Mouse (Mus musculus) right cerebral cortex, postnatal 4 days (tissue): ENCODE data around the gene Rpap3.

ENCODE experiments used
- DNase-seq: peaks from one replicate; pipeline ENCODE4 v3.0.0-alpha.2; 2022

Rpap3 gene

DNA sequence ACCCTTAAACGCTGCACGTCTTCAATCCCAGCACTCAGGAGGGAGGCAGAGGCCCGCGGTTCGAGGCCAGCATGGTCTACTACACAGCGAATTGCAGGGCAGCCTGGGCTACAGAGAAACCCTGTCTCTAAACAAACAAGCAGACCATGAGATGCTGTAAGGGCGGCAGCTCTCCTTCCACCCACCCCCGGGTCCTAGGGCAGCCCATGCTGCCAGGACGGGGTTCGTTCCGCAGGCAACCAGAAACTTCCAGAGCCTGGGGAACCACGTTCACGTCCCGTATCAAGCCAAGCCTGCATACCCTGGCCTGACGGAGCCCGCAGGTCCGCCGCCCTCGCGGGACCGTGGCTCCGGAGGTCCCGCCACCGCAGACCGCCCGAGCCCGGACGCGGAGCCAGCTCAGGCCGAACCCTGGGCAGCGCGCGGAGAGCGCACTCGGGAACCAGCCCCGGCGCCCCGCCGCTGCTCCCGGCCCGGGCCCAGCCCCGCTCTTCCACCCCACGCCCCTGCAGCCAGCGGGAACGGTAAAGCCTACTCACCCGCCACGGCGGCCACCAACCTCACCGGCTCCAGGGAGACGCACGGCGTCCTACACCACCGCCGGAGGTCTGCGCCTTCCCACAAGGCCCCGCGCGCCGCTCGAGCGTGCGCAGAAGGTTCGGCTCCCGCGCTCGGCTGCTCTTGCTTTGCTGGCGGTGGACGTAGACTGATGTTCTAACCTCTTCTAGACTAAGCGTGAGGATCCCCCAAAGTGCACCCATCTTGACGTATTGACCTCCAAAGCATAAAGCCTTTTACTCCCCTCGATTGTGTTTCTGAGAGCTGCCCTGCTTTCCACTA, at the start of gene Rpap3:
TSS of gene Rpap3 (minus strand) at position 615 of the 840 bp plus-strand sequence.
- peak; percentile 83 for DNase-seq

DNA sequence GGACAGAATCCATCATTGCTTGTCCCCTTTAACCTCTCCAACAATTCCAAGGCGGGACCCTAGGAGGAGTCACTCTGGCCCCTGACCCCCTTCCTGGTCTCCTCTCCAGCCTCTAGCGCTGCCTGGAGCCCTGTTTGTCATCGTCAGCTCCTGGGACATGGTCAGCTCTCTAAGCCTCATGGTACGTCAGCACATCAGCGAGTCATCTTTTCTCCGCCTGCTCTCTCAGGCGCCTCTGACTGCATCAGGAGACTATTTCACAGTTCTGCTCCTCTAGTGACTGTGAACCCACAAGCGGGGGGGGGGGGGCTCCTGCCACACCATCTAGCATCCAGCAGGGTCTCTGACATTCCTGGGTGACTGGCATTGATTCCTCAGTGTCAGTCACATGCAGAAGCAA, 49.7 kb upstream of the Rpap3 start:
- DNase-seq = no peak

- no peak for DNase-seq
These were observed 48.9 kb upstream of the Rpap3 start for GRCm38 (mm10) chr15:97754476-97754875.

DNA sequence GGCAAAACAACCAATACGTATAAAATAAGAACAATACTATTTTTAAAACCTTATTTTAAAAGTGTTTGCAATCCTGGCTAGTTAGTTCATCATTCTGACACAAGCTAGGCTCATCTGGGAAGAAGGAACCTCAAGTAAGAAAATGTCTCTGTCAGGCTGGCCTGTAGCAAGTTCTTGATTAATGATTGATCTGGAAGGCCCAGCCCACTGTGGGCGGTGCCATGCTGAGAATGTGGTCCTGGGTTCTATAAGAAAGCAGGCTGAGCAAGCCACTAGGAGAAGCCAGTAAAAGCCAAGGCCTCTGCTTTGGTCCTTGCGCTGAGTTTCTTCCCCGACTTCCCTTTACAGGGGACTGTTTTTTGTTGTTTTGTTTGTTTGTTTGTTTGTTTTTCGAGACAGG, 46.9 kb upstream of the Rpap3 start:
- no peak for DNase-seq

DNA sequence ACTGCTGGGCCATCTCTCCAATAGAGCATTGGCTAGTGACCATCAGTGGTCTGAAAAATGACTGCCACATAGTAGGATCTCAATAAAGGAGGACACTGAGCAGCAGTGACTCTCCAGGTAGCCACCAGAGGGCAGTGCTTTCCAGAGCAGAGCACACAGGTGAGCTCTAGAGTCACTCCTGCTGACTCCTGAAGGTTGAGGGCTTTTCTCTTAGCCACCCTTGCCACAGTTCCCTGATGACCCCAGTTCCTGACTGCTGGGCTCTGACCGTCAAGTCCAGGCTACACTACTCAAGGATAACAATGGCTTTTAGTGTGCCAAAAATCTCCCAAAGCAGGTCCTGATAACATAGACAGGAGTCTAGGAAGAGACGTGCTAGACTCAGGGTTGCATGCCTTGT, 46.1 kb upstream of the Rpap3 start:
- DNase-seq = no peak

GRCm38 (mm10) chr15:97750697-97751096, 45.1 kb upstream of the Rpap3 start:
- peak; percentile 86 for DNase-seq

DNA sequence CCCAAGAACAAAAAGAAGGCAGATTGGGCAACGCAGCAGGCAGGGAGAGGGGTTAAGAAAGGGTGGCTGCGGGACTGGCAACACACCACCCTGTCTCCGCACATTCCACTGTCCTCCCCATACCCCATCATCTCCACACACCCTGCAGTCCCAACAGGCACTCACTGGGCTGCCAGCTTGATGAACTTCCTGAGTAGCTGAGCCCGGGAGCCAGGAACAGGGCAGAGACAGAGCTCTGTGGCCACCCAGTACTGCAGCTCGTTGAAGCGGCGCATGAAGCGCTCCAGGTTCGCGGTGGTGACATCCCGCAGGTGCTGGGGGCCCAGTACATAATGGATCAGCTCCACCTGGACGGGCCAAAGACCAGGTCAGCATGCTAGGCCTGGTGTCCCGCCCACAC, 44.2 kb upstream of the Rpap3 start:
- DNase-seq = no peak

DNA sequence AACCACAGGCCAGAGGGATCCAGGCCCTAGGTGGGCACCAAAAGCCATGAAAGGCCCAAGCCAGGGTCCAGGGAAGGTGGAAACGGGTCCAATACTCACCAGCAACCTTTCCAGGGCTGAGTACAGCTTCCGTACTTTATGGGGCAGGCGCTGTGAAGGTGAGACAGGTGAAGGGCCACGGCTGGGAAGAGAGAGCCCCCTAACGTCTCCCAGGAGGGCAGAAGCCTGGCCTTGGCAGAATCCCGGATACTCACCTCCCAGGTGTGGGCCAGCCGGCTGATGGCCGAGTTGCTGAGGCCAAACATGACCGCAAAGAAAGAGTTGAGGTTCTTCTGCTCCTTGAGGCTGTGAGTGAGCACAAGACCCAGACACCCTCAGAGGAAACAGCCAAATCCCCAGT, 43.8 kb upstream of the Rpap3 start:
- DNase-seq = no peak

- no peak for DNase-seq
These were observed 43.3 kb upstream of the Rpap3 start for GRCm38 (mm10) chr15:97748964-97749363.

DNA sequence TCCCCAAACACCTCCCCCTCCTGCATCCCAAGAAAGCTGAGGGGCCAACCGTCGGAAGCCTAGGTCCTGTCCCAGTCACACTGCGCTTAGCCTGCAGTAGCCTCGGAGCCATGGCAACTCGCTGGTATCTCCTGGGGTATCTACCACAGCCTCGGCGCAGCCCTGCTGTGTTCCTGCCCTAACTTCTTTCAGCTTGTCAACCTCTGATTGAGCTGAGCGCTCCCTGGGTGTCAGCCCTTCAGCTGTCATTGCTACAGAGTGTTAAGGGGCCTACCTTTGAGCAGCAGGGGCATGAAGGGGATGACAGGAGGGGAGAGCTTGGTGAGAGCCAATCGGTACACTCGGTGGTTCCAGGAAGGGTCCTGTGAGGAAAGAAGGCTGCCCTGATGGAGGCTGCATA, 42.7 kb upstream of the Rpap3 start:
- DNase-seq = no peak

DNA sequence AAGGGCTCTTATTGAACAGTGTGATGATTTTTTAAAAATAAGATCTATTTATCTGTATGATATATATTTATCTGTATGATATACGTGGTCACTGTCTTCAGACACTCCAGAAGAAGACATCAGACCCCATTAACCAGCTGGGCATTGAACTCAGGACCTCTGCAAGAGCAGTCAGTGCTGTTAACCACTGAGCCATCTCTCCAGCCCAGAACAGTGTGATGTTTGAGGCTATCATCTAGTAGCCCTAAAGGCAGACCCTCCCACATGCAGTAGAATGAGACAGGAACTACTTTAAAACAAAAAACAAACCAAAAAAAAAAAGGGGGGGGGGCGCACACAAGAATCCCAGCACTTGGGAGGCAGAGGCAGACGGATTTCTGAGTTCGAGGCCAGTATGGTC, 41.9 kb upstream of the Rpap3 start:
- DNase-seq = no peak

DNA sequence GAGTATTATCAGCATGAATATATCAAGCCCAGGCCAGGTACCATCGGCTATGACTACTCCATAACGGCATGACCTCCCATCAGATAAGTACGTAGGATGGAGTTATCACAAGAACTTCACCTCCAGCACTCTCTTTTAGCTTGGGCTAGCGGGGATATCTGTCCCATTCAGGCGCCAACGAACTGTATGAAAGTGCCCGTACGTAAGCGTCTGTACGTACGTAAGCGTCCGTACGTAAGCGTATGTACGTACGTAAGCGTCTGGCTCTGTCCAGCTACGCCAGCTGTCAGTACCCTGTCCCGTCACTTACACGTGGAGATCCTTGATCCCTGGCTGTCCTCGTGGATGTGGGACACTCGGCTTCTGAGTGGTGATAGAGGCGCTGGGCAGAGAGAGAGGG, 41.1 kb upstream of the Rpap3 start:
- DNase-seq = no peak

GRCm38 (mm10) chr15:97746278-97746677, 40.7 kb upstream of the Rpap3 start:
- no peak for DNase-seq

DNA sequence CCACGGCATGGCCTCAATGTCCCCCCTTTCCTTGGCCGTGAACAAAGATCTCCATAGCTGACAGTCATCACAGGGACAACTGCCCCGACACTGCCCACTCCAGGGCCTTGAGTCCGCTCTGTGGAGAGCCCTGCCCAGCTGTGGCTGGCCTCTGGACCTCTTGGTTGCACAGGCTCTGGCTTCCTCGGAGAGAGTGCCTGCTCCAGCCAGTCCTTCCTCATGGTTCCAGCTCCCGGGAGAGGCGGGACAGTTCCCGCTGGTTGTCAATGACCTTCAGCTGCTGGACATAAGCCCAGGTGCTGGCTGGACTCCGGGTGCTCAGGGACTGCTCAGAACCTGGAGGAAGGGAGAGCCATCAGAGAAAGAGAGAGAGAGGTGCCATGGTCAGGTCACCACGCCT, 39.7 kb upstream of the Rpap3 start:
- DNase-seq = no peak

GRCm38 (mm10) chr15:97744930-97745329, 39.3 kb upstream of the Rpap3 start:
- DNase-seq = no peak

DNA sequence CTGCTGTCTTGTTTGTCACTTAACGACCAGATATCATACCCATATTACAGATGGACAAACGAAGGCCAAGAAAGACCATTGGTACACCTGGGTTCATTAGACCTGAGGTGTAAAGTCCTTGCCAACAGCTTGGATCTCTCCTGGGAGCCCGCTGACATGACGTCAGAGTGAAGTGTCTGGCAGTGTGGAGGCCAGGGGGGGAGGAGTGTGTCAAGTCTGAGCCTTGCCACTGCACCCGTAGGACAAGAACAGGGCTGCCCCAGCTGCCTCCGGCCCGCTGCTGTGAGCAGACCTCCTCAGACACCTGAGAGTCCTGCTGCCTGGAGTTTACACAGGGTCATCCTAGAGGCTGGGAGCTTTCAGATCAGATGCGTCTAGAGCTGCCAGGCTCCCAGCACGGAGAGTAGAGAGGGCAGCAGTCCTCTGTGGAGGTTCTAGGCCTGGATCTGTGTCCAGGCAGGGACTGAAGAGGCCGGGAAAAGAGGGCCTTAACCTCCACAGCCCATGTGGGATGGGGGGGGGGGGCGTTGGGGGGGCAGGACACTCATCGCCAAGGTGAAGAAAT, 38.4 kb upstream of the Rpap3 start:
- no peak for DNase-seq

DNA sequence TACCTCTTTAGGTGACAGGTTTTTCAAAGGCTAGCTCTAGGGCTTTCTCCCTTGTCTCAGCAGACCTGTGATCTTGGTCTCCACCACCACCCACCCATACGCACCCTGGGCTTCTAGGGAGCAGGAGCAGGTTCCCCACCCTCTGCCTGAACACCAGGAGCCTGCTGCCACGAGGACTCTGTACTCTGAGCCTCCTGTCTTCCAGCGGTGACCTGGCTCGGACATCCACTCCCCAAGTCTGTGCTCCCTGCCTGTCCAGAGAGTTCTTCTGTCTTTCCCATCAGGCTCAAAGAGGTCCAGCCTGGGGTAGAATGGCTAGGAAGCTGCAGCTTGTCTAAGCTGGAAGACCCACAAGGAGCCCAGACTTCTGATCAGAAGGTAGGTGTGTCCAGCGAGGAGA, 37.6 kb upstream of the Rpap3 start:
- DNase-seq = no peak

DNA sequence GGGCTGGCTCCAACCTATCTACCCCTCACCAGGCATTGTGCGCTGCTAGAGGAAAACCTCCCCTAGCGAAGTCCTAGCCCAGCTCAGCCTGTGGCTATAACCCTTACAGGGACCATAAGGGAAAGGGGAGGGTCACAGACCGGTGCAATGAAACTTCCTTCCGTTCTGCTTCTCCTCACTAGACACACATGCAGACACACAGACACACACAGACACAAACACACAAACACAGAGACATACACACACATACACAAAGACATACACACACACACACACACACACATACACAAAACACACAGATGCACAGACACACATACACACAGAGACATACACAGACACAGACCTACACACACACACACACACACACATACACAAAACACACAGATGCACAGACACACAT, 37.0 kb upstream of the Rpap3 start:
- no peak for DNase-seq

- no peak for DNase-seq
These were observed 36.4 kb upstream of the Rpap3 start for GRCm38 (mm10) chr15:97742074-97742473.

DNA sequence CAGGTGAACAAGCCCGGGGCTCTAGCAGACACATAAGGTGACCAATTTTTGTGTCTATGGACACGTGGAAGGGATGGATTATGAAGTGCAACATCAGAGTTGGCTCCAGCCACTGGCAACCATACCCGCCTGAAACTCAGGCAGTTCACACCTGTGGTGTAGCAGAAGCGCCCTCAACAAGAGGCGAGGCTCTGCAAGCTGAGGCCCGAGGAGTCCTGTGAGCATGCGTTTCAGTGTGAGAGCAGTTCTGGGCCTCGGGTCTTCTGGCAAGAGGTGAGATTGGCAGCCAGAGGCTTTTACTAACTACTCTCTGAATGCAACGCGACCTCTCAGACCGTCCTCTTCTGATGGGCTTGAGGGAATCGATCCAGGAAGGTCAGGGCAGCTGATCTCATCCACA, 36.0 kb upstream of the Rpap3 start:
- DNase-seq = no peak

DNA sequence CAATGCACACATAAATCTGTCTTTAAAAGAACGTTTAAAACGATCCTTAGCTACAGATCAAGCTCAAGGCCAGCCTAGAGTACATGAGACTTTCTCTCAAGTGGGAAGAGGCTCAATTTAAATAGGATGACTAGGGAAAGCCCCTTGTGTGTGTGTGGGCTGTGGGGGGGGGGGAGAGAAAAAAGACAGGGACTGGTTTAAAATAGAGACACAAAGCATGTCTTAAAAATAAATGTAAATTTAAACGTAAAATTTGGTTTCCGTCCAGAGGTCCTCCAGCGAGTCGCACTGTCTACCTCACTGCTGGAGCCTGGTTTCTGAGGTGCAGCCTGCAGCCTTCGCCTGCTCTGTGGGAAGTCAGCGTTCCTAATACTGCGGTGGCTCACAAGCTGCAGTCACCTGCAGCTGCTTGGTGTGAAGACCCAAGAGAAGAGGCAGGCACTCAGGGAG, 34.7 kb upstream of the Rpap3 start:
- DNase-seq = no peak

- no peak for DNase-seq
These were observed 33.3 kb upstream of the Rpap3 start for GRCm38 (mm10) chr15:97738923-97739322.

DNA sequence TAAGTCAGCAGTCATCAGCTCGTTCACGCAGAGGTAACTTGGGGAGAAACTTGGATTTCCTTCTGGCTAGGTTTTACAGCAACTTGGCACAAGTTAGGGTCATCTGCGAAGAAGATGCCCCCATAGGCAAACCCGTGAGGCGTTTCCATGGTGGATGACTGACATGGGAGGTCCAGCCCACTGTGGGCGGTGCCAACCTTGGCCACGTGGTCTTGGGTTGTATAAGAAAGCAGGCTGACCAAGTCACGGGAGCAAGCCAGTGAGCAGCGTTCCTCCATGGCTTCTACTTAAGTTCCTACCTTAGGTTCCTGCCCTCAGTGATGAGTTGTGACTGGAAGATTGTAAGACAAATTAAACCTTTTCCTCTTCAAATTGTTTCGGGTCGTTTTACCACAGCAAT, 26.4 kb upstream of the Rpap3 start:
- no peak for DNase-seq

DNA sequence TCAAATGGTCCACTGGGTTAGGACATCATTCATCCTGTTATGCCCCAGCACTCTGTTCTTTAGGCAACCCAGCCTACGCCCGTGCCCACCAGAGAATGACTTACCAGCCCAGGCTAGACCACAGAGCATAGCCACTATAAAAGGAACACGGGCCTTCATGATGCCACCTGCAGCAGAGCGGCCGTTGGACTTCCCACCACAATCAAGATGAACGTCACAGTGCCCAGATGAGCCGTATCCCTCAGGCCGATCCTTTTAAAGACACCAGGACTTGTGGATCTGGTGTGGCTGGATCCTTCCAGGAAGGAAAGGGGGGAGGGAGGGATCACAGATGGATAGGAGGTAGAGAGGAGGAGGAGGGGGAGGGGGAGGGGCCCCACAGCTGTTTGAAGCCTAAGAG, 25.5 kb upstream of the Rpap3 start, which contains the start of gene Endou:
TSS of gene Endou (minus strand) at position 229 of the 400 bp plus-strand sequence.
- DNase-seq = no peak

- DNase-seq = no peak
These were observed 24.7 kb upstream of the Rpap3 start for GRCm38 (mm10) chr15:97730365-97730764.
